Mouse (Mus musculus): ENCODE measurements around the gene Anxa2.

DNA sequence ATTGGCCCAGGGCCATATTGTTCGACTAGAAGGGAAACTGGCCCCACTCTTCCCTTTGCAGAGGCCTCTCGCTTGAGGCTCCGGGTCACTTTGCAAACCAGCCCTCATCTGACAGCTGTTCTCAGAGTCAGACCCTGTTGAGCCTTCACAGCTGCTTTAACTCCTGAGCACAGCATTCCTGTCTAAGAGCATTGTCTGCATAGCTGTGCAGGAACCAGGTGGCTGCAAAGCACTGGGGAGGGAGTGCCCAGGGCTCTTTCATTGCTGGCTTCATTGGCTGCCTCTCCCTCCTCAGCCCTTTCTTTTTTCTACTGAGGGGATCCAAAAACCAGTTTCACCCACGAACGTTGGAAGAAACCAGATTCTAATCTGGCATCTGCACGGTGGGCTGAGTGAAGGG, 17.5 kb downstream of the Anxa2 start:
- TF ChIP-seq CTCF (IDR thresholded peaks at IDR 0.05; ENCODE audit: extremely low read depth, insufficient read length, insufficient replicate concordance, low read depth, low read length) (no peak), POLR2A (IDR thresholded peaks at IDR 0.05; ENCODE audit: low read depth, low read length) (no peak)

Data from small intestine, adult 2 months (tissue).